Mouse (Mus musculus) stomach, embryonic 16.5 days (tissue): ENCODE measurements at regions not wholly inside any gene's neighbourhood (a gene's known extent, or its start where the extent isn't known, plus 50 kb on each side); places are given as distances from the start of the nearest gene placed in this dataset.
A peak's percentile ranks its signal among the peaks of the same experiment; 100 is the strongest.
"Not testable (repeated sequence)": the region's sequence is repeated elsewhere in the genome, so short reads cannot be mapped to it uniquely, and the experiment has no call there.

Source experiments
- ATAC-seq: fragments of 200-750 bp; cut with Nextera tagmentation; 2 replicates; pipeline ENCODE4 v1.8.0; 2017; ENCODE audit warnings: moderate number of reproducible peaks, moderate TSS enrichment; ENCODE audit not compliant: insufficient read depth, low FRiP score
- H3K27ac ChIP-seq: fragments of 300-500 bp; sonication (generic); 2 replicates; pipeline ENCODE4 v1.5.1; 2014; ENCODE audit warnings: low read length
- H3K27me3 ChIP-seq: fragments of 300-500 bp; sonication (generic); 2 replicates; pipeline ENCODE4 v1.6.1; 2014; ENCODE audit warnings: low read length, control low read depth, mixed read lengths; ENCODE audit not compliant: control insufficient read depth, insufficient read depth
- H3K36me3 ChIP-seq: fragments of 300-500 bp; sonication (generic); 2 replicates; pipeline ENCODE4 v1.6.1; 2014; ENCODE audit warnings: low read length; ENCODE audit not compliant: control insufficient read depth, insufficient read depth
- H3K4me1 ChIP-seq: fragments of 300-500 bp; sonication (generic); 2 replicates; pipeline ENCODE4 v1.6.1; 2014; ENCODE audit warnings: low read length, control low read depth, mixed read lengths; ENCODE audit not compliant: control insufficient read depth, insufficient read depth
- H3K4me2 ChIP-seq: fragments of 300-500 bp; sonication (generic); 2 replicates; pipeline ENCODE4 v1.6.1; 2014; ENCODE audit warnings: low read depth, low read length, mixed read lengths
- H3K4me3 ChIP-seq: fragments of 300-500 bp; sonication (generic); replicated peaks from 2 replicates; pipeline ENCODE4 v1.5.1; 2014; ENCODE audit warnings: mild to moderate bottlenecking, low read length
- H3K9ac ChIP-seq: fragments of 300-500 bp; sonication (generic); 2 replicates; pipeline ENCODE4 v1.6.1; 2014; ENCODE audit warnings: low read length
- H3K9me3 ChIP-seq: fragments of 300-500 bp; sonication (generic); replicated peaks from 2 replicates; pipeline ENCODE4 v1.6.1; 2016; ENCODE audit warnings: low read length, control low read depth; ENCODE audit not compliant: control insufficient read depth
- WGBS: fragments of 180-500 bp; shearing (Covaris S2); extraction: QIAGEN DNeasy Blood & Tissue Kit; methylation state at CpG from one replicate; pipeline ENCODE4 v1.1.7; 2014; 5-methylcytosine and 5-hydroxymethylcytosine counted together

GRCm38 (mm10) chr12:19125541-19125940, 611.2 kb downstream of the 5730507C01Rik start:
- Histone ChIP-seq H3K4me2 (no peak overlapping the region), H3K9me3 (no peaks in the 10 kb centered on the region), H3K4me3 (no peak overlapping the region), H3K9ac (no peak overlapping the region), H3K27me3 (no peaks in the 10 kb centered on the region), H3K4me1 (no peaks in the 10 kb centered on the region), H3K36me3 (no peaks in the 10 kb centered on the region), H3K27ac (no peak overlapping the region)
- ATAC-seq: no peak
- 65% methylated on average over 4 of the region's 4 CpGs for WGBS

- Histone ChIP-seq H3K27ac (no peak overlapping the region), H3K4me1 (no peaks in the 10 kb centered on the region), H3K9me3 (peaks cover 4% of the 10 kb centered on the region; the same call in 1 of the 2 replicates), H3K36me3 (no peaks in the 10 kb centered on the region), H3K9ac (no peak overlapping the region), H3K27me3 (no peaks in the 10 kb centered on the region), H3K4me3 (no peak overlapping the region), H3K4me2 (no peak overlapping the region)
- no peak for ATAC-seq
- 15% methylated on average over 40 of the region's 43 CpGs for WGBS
These were observed 661.3 kb downstream of the 5730507C01Rik start for GRCm38 (mm10) chr12:19175631-19176030.

DNA sequence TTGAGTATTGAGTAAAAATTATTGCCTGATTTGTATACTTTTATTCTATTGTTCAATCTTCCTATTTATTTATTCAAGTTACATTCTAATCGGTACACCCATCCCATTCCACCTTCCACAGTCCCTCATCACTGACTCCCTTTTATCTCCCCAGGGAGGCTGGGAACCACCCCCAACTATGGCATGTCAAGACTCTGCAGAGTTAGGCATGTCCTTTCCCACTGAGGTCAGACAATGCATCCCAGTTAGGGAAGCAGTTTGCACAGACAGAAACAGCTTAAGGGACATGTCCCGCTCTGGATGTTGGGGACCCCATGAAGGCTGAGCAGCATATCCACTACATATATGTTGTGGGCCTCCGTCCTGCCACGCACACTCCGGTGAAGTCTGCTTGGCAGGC, 678.1 kb downstream of the 5730507C01Rik start:
- no peak overlapping the region for H3K27ac ChIP-seq
- no peak for ATAC-seq
- H3K9ac ChIP-seq: no peak overlapping the region
- no peaks in the 10 kb centered on the region for H3K27me3 ChIP-seq
- H3K4me3 ChIP-seq: no peak overlapping the region
- H3K4me2 ChIP-seq: no peak overlapping the region
- 89% methylated on average over 5 of the region's 5 CpGs for WGBS
- H3K9me3 ChIP-seq: peaks cover 8% of the 10 kb centered on the region; the same call in 1 of the 2 replicates
- no peaks in the 10 kb centered on the region for H3K4me1 ChIP-seq
- no peaks in the 10 kb centered on the region for H3K36me3 ChIP-seq

- WGBS: 85% methylated on average over 3 of the region's 3 CpGs
- H3K36me3 ChIP-seq, H3K9ac ChIP-seq, H3K4me3 ChIP-seq, H3K4me1 ChIP-seq, H3K27me3 ChIP-seq, ATAC-seq, H3K4me2 ChIP-seq, H3K9me3 ChIP-seq, H3K27ac ChIP-seq: not testable (repeated sequence)
These were observed 678.7 kb downstream of the 5730507C01Rik start for GRCm38 (mm10) chr12:19193041-19193440.

GRCm38 (mm10) chr12:19223996-19224395, 709.7 kb downstream of the 5730507C01Rik start:
- H3K9me3 ChIP-seq, H3K27me3 ChIP-seq, H3K36me3 ChIP-seq, ATAC-seq, H3K4me1 ChIP-seq, H3K9ac ChIP-seq, H3K4me2 ChIP-seq, H3K27ac ChIP-seq, H3K4me3 ChIP-seq: not testable (repeated sequence)
- WGBS: 88% methylated on average over 1 of the region's 1 CpGs

DNA sequence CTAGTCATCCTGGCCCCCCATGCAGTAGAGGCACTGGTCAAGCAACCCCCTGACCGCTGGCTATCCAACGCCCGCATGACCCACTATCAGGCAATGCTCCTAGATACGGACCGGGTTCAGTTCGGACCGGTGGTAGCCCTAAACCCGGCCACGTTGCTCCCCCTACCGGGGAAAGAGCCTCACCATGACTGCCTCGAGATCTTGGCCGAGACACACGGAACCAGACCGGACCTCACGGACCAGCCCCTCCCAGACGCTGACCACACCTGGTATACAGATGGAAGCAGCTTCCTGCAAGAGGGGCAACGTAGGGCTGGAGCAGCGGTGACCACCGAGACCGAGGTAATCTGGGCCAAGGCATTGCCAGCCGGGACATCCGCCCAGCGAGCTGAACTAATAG, 707.6 kb upstream of the Gm21863 start:
- not testable (repeated sequence) for H3K27ac ChIP-seq, H3K4me3 ChIP-seq, ATAC-seq, H3K4me1 ChIP-seq, H3K9me3 ChIP-seq, H3K4me2 ChIP-seq, H3K27me3 ChIP-seq, H3K36me3 ChIP-seq, H3K9ac ChIP-seq
- 92% methylated on average over 21 of the region's 23 CpGs for WGBS

DNA sequence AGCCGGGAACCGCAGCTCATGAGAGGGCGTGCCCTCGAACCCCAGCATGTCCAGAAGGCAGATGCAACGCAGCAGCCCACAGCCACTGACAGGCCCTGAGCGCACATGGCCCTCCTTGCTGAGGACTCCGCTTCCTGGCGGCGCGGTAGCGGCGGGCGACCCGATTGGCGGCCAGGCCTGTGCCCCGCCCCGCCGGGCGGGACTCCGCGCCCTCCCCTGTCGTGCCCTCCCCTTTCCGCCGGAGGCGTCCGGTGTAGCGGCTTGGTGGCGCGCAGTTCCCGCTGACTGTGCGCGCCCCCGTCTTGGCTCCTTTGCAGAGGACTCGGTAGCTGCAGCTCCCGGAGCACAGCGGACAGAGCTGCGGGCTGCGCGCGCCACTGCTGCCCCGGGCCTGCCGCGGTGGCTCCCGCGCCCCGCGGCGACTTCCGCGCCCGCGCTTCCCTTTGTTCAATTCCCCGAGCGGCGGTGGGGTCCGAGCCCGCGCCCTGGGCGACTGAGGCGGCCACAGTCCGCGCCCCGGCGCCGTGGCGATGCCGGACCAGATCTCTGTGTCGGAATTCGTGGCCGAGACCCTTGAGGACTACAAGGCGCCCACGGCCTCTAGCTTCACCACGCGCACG, 665.9 kb upstream of the Gm21863 start:
- H3K4me2 ChIP-seq: 0 out of 2 replicates have a peak overlapping the region, but pooled peaks have one; percentile 19
- H3K27me3 ChIP-seq, H3K27ac ChIP-seq, H3K4me1 ChIP-seq, H3K9me3 ChIP-seq, H3K36me3 ChIP-seq: not testable (repeated sequence)
- H3K4me3 ChIP-seq: peak overlapping the region; percentile 42
- peak overlapping the region; percentile 35; the same call in 1 of the 2 replicates for H3K9ac ChIP-seq
- 7% methylated on average over 75 of the region's 75 CpGs for WGBS
- peak; percentile 68; the same call in 1 of the 2 replicates for ATAC-seq

DNA sequence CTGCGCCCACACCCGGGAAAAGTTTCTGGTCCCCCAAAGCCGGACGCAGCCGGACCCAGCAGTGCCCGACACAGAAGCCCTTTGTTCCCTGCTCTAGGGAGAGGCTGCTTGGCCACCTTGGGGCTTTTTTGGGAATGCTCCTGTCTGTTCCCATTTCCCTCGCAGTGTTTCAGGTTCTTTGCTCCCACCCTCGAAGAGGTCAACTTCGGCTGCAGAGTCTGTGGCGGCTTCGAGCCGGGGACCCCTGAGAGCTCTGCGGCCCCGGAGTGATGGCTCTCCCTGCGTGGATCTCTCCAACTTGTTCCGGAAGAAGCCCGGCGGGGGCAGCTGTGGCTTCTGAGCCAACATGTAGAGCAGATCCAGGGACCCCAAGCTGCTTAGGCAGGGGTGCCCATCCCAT, 665.3 kb upstream of the Gm21863 start:
- H3K27me3 ChIP-seq, H3K9me3 ChIP-seq, H3K9ac ChIP-seq, ATAC-seq, H3K36me3 ChIP-seq, H3K4me1 ChIP-seq, H3K27ac ChIP-seq: not testable (repeated sequence)
- WGBS: 38% methylated on average over 18 of the region's 18 CpGs
- Histone ChIP-seq H3K4me2 (peak overlapping the region; percentile 19; the same call in 1 of the 2 replicates), H3K4me3 (peak overlapping the region; percentile 42)

DNA sequence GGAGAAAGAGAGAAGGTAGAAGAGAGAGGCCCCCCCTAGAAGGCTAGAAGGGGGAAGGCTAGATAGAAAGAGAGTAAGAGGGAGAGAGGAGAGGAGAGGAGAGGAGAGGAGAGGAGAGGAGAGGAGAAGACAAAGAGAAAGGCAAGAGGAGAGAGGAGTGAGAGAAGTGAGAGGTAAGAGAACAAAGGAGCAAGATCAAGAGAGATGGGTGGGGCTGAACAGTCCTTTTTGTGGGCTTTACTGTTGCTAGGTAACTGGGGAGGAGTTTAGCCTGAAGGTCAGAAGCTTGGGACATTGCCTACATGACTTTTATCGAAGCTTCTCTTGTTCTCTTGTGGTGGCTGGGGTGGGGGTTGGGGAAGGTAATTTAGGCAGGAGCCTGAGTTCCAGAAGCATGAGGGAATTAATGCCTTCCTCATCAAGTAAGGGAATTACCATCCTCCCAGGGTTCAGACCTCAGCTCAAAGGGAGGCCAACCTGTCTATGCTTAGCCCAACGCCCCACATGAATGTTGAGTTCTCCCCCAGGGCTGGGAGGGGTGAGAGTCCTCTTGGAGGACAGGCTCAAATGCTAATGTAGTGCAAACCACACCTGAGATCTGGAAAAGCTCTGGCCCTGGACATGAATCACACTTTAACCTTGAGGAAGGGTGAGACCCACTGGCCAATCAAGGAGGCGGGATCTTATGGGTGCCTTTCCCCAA, 662.1 kb upstream of the Gm21863 start:
- WGBS: 82% methylated on average over 2 of the region's 3 CpGs
- H3K9me3 ChIP-seq, ATAC-seq: not testable (repeated sequence)

More for the DNA sequence above, 662.1 kb upstream of the Gm21863 start:
- not testable (repeated sequence) for H3K27ac ChIP-seq, H3K9ac ChIP-seq, H3K36me3 ChIP-seq, H3K4me1 ChIP-seq, H3K4me2 ChIP-seq, H3K4me3 ChIP-seq, H3K27me3 ChIP-seq
